Mouse (Mus musculus) liver, adult 2 months (tissue): ENCODE data around the gene Hrh1.

Experiments
- CTCF ChIP-seq: fragments of 200-500 bp; IDR thresholded peaks from 2 replicates; pipeline ENCODE4 v1.5.1; 2011; ENCODE audit warnings: low read depth, low read length, control low read depth
- POLR2A ChIP-seq: fragments of 200-500 bp; IDR thresholded peaks from 2 replicates; pipeline ENCODE4 v1.6.1; 2011; ENCODE audit warnings: low read length, control low read depth; ENCODE audit not compliant: insufficient read depth; ENCODE audit errors: extremely low read depth

GRCm38 (mm10) chr6:114402161-114402560, 4.4 kb downstream of the Hrh1 start:
- TF ChIP-seq CTCF: no peak
- TF ChIP-seq POLR2A: no peak
